Mouse (Mus musculus) layer of hippocampus, adult 6 months (tissue): ENCODE data around the gene Gm1993. TPM values are rescaled to one million over a fixed set of nuclear protein-coding genes. Genes with fewer than 3 reads are reported as not detected.

Source experiments
- long read RNA-seq, 2 experiments: library from polyadenylated mRNA; unstranded; transcript quantifications; one replicate each; pipeline ENCODE4 v2.0.0; 2019 to 2020
- polyA plus RNA-seq: library from polyadenylated mRNA; unstranded; fragments of <200 nt; fragmentation: Nextera tagmentation; gene quantifications from 2 replicates; pipeline ENCODE4 v1.2.3, GENCODE M21; 2021

Gm1993 gene
- not detected in 2 replicates for polyA plus RNA-seq
- long read RNA-seq, experiment 1 = 0 reads
- long read RNA-seq, experiment 2 = 0 reads

GRCm38 (mm10) chrX:25570352-25570751 is at the start of gene Gm1993:
Gene Gm1993 (minus strand): TSS chrX:25570452.

